In the genomic region with DNA sequence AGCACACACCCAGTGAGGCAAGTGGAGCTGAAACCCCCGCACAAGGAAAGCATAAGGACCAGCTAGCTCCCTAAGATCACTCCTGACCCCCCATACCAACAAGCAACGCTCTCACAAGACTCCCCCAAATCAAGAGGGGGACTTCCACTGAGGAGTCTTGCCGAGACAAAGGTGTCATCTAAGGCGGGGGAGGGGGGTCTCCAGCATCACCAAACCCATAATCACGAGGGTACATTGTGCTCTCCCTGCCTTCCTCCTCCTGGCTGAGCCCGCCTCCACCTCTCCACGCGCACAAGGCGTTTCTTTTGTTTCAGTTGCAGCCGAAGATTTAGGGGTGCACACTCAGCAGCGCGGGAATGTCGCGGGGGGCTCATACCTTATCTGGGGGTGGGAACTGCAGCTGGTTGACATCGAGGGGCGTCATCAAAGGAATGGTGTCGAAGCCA, we compare ENCODE assay signal across 7 mouse cellular contexts. TPM values are rescaled to one million over a fixed set of nuclear protein-coding genes. Genes with fewer than 3 reads are reported as not detected.
DNase-seq lines count a peak whose midpoint lies in the region; ATAC-seq and TF ChIP-seq lines count a peak whose summit lies in the region.

No protein-coding gene starts in this region.

- H3K9me3 ChIP-seq in lung, postnatal 0 days (ENCODE audit: low read length): no peaks in the 10 kb centered on the region
- H3K9me3 ChIP-seq in embryonic facial prominence, embryonic 12.5 days: no peaks in the 10 kb centered on the region
- no peaks in the 10 kb centered on the region for H3K9me3 ChIP-seq in hindbrain, postnatal 0 days (ENCODE audit: low read length)
- H3K9me3 ChIP-seq in midbrain, embryonic 15.5 days: no peaks in the 10 kb centered on the region

- no peaks in the 10 kb centered on the region for H3K4me1 ChIP-seq in lung, postnatal 0 days (ENCODE audit: insufficient read depth, low read depth, low read length)
- peaks cover 19% of the 10 kb centered on the region for H3K4me1 ChIP-seq in embryonic facial prominence, embryonic 12.5 days
- H3K4me1 ChIP-seq in hindbrain, postnatal 0 days (ENCODE audit: insufficient read depth, low read length): peaks cover 29% of the 10 kb centered on the region
- peaks cover 52% of the 10 kb centered on the region for H3K4me1 ChIP-seq in midbrain, embryonic 15.5 days

- no peaks in the 10 kb centered on the region for H3K36me3 ChIP-seq in lung, postnatal 0 days (ENCODE audit: insufficient read depth, low read length)
- H3K36me3 ChIP-seq in embryonic facial prominence, embryonic 12.5 days: peaks cover 38% of the 10 kb centered on the region
- H3K36me3 ChIP-seq in hindbrain, postnatal 0 days (ENCODE audit: insufficient read depth, low read length): peaks cover 27% of the 10 kb centered on the region
- H3K36me3 ChIP-seq in midbrain, embryonic 15.5 days (replicated peaks): peaks cover 32% of the 10 kb centered on the region

- TF ChIP-seq CTCF in lung, postnatal 0 days (IDR thresholded peaks at IDR 0.05): no peak
- TF ChIP-seq CTCF in hindbrain, postnatal 0 days (IDR thresholded peaks at IDR 0.05; ENCODE audit: low read depth): no peak

- TF ChIP-seq EP300 in lung, postnatal 0 days (IDR thresholded peaks at IDR 0.05): no peak

- H3K9ac ChIP-seq in lung, postnatal 0 days (replicated peaks; ENCODE audit: low read depth): peak overlapping the region; percentile 50; the same call in 1 of the 2 replicates
- H3K9ac ChIP-seq in embryonic facial prominence, embryonic 12.5 days: peak overlapping the region; percentile 92
- H3K9ac ChIP-seq in hindbrain, postnatal 0 days (replicated peaks; ENCODE audit: low read length): peak overlapping the region; percentile 97
- peak overlapping the region; percentile 100 for H3K9ac ChIP-seq in midbrain, embryonic 15.5 days

- H3K4me3 ChIP-seq in lung, postnatal 0 days (ENCODE audit: low read depth, low read length): peak overlapping the region; percentile 65
- H3K4me3 ChIP-seq in embryonic facial prominence, embryonic 12.5 days: peak overlapping the region; percentile 88
- H3K4me3 ChIP-seq in hindbrain, postnatal 0 days (ENCODE audit: low read length): peak overlapping the region; percentile 75
- H3K4me3 ChIP-seq in midbrain, embryonic 15.5 days: peak overlapping the region; percentile 95

- peaks cover 10% of the 10 kb centered on the region; the same call in 1 of the 2 replicates for H3K27me3 ChIP-seq in lung, postnatal 0 days (replicated peaks; ENCODE audit: insufficient read depth, low read length)
- peaks cover 20% of the 10 kb centered on the region for H3K27me3 ChIP-seq in embryonic facial prominence, embryonic 12.5 days
- no peaks in the 10 kb centered on the region for H3K27me3 ChIP-seq in hindbrain, postnatal 0 days (ENCODE audit: insufficient read depth, low read length)
- no peaks in the 10 kb centered on the region for H3K27me3 ChIP-seq in midbrain, embryonic 15.5 days (replicated peaks)

- ATAC-seq in lung, postnatal 0 days: no peak
- ATAC-seq in embryonic facial prominence, embryonic 12.5 days (ENCODE audit: insufficient number of reproducible peaks, insufficient read depth, low FRiP score, low TSS enrichment): no peak
- peak; percentile 65 for ATAC-seq in hindbrain, postnatal 0 days
- ATAC-seq in midbrain, embryonic 15.5 days (replicated peaks): peak; percentile 68

- peak overlapping the region; percentile 82 for H3K4me2 ChIP-seq in lung, postnatal 0 days (replicated peaks; ENCODE audit: low read depth, low read length)
- H3K4me2 ChIP-seq in embryonic facial prominence, embryonic 12.5 days (replicated peaks): peak overlapping the region; percentile 73
- H3K4me2 ChIP-seq in hindbrain, postnatal 0 days (ENCODE audit: low read depth, low read length): peak overlapping the region; percentile 85
- peak overlapping the region; percentile 87 for H3K4me2 ChIP-seq in midbrain, embryonic 15.5 days

- H3K27ac ChIP-seq in lung, postnatal 0 days (ENCODE audit: low read length): no peak overlapping the region
- H3K27ac ChIP-seq in embryonic facial prominence, embryonic 12.5 days: peak overlapping the region; percentile 83; the same call in 1 of the 2 replicates
- H3K27ac ChIP-seq in hindbrain, postnatal 0 days: peak overlapping the region; percentile 97
- peak overlapping the region; percentile 99 for H3K27ac ChIP-seq in midbrain, embryonic 15.5 days

- 3% methylated on average over 17 of the region's 17 CpGs for WGBS in lung, postnatal 0 days
- WGBS in embryonic facial prominence, embryonic 12.5 days: 2% methylated on average over 17 of the region's 17 CpGs
- WGBS in hindbrain, postnatal 0 days: under 1% methylated on average over 17 of the region's 17 CpGs
- WGBS in midbrain, embryonic 15.5 days: 1% methylated on average over 17 of the region's 17 CpGs

- no peak for DNase-seq in lung, postnatal 0 days (ENCODE audit: low spot score)
- DNase-seq in lung, postnatal 25 days (ENCODE audit: low spot score): no peak
- DNase-seq in hindbrain, postnatal 0 days (ENCODE audit: low spot score): peak; percentile 74
- no peak for DNase-seq in gastrocnemius, postnatal 10 days
- no peak for DNase-seq in kidney, postnatal 36 days

RNA-seq across cellular contexts. Expression of gene Nsg1, which starts 1.2 kb away (rescaled TPM):
- 53.0 and 53.7 TPM in 2 replicates for polyA plus RNA-seq in lung, postnatal 0 days (2015; fragmentation: Nextera tagmentation; extraction: Ambion mirVana)
- polyA plus RNA-seq in embryonic facial prominence, embryonic 12.5 days (2016; fragmentation: Nextera tagmentation; extraction: Ambion mirVana): 177 and 200 TPM in 2 replicates
- 1,011 and 1,051 TPM in 2 replicates for total RNA-seq in hindbrain, postnatal 0 days (2014; rRNA removed)
- polyA plus RNA-seq in hindbrain, postnatal 0 days (2015; fragmentation: Nextera tagmentation; extraction: Ambion mirVana): 1,463 and 1,578 TPM in 2 replicates
- 1,489 and 1,499 TPM in 2 replicates for polyA plus RNA-seq in midbrain, embryonic 15.5 days (2015; fragmentation: Nextera tagmentation; extraction: Ambion mirVana)
- total RNA-seq in gastrocnemius, postnatal 10 days (2021): 10 to 100 TPM; 12.9 to 15.4 TPM

Comparison
In these comparisons a context has a peak if more than half of its experiments do, and no peak if none do; other contexts are left out.
1. ATAC-seq: peak in hindbrain, postnatal 0 days (single experiment) and midbrain, embryonic 15.5 days (single experiment); none in lung, postnatal 0 days (single experiment) and embryonic facial prominence, embryonic 12.5 days (single experiment).
2. H3K9ac ChIP-seq: peak in every context shown above with its lines; median percentile 100 in midbrain, embryonic 15.5 days; 97 in hindbrain, postnatal 0 days; 92 in embryonic facial prominence, embryonic 12.5 days; 50 in lung, postnatal 0 days.
3. Peak in every context shown above with its lines, with median percentiles within 50 percentile points of each other: H3K4me2 ChIP-seq and H3K4me3 ChIP-seq.